Mouse (Mus musculus) gastrocnemius, adult 2 months (tissue): ENCODE results near the gene Cyp19a1. TPM values are rescaled to one million over a fixed set of nuclear protein-coding genes. Genes with fewer than 3 reads are reported as not detected.

Experiments
- DNase-seq: peaks from one replicate; pipeline ENCODE4 v3.0.0; 2022
- H3K27ac ChIP-seq: fragments of 200-600 bp; 2 replicates; pipeline ENCODE4 v1.8.1; 2022; ENCODE audit warnings: mild to moderate bottlenecking
- H3K4me3 ChIP-seq: fragments of 200-600 bp; 2 replicates; pipeline ENCODE4 v1.8.1; 2022; ENCODE audit warnings: mild to moderate bottlenecking, moderate library complexity
- CTCF ChIP-seq: fragments of 200-600 bp; IDR thresholded peaks from 2 replicates; pipeline ENCODE4 v1.8.1; 2022; ENCODE audit warnings: antibody characterized with exemption, mild to moderate bottlenecking, moderate library complexity
- intact Hi-C: fragments of 180-260 bp; cut with DNase I; formaldehyde crosslinking; loops from one replicate; pipeline ENCODE4 v1.15.1; 2025
- long read RNA-seq, 2 experiments: library from polyadenylated mRNA; stranded (forward); transcript quantifications; one replicate each; pipeline ENCODE4 v2.0.0; 2021
- total RNA-seq, 2 experiments: library from RNA; stranded (reverse); gene quantifications; 2 replicates each; pipeline ENCODE4 v1.2.3; 2021

The Cyp19a1 gene
- not detected for total RNA-seq
- long read RNA-seq, experiment 1, result 0 reads
- long read RNA-seq, experiment 2, result 0 reads

- no peak within 1 kb of the TSS for H3K27ac ChIP-seq
- no peak for TF ChIP-seq CTCF
- intact Hi-C loops, result no loop called here
Measured at GRCm38 (mm10) chr9:54268010-54268409, at the start of gene Cyp19a1. Cyp19a1 (minus strand) TSS chr9:54268110.

GRCm38 (mm10) chr9:54316363-54316762, 48.5 kb upstream of the Cyp19a1 start:
- intact Hi-C loops, result no loop called here
- Histone ChIP-seq H3K27ac (no peak overlapping the region), H3K4me3 (no peak overlapping the region)
- TF ChIP-seq CTCF, result no peak
- DNase-seq, result no peak

More at GRCm38 (mm10) chr9:54268010-54268409, at the start of gene Cyp19a1:
- H3K4me3 ChIP-seq, result no peak within 1 kb of the TSS
- DNase-seq, result no peak

- no peak overlapping the region for H3K27ac ChIP-seq
- no peak for DNase-seq
- H3K4me3 ChIP-seq, result no peak overlapping the region
- no peak for TF ChIP-seq CTCF
- intact Hi-C loops, result no loop called here
Measured at GRCm38 (mm10) chr9:54308751-54309358, 40.9 kb upstream of the Cyp19a1 start.

GRCm38 (mm10) chr9:54308209-54308608, 40.3 kb upstream of the Cyp19a1 start:
- no peak for TF ChIP-seq CTCF
- Histone ChIP-seq H3K27ac (no peak overlapping the region), H3K4me3 (no peak overlapping the region)
- intact Hi-C loops, result no loop called here
- no peak for DNase-seq

- no peak overlapping the region for H3K27ac ChIP-seq
- DNase-seq, result peak; percentile 53
- no peak overlapping the region for H3K4me3 ChIP-seq
- intact Hi-C loops, result no loop called here
- TF ChIP-seq CTCF, result no peak
Measured at GRCm38 (mm10) chr9:54301255-54301654, 33.3 kb upstream of the Cyp19a1 start.

- intact Hi-C loops, result no loop called here
- no peak for DNase-seq
- no peak for TF ChIP-seq CTCF
Measured at GRCm38 (mm10) chr9:54299792-54300191, 31.9 kb upstream of the Cyp19a1 start.

GRCm38 (mm10) chr9:54299389-54299788, 31.5 kb upstream of the Cyp19a1 start:
- Histone ChIP-seq H3K4me3 (no peak overlapping the region), H3K27ac (no peak overlapping the region)
- intact Hi-C loops, result no loop called here
- TF ChIP-seq CTCF, result no peak
- no peak for DNase-seq

More at GRCm38 (mm10) chr9:54299792-54300191, 31.9 kb upstream of the Cyp19a1 start:
- H3K27ac ChIP-seq, result no peak overlapping the region
- no peak overlapping the region for H3K4me3 ChIP-seq

GRCm38 (mm10) chr9:54287804-54288203, 19.9 kb upstream of the Cyp19a1 start:
- no peak for TF ChIP-seq CTCF
- no peak overlapping the region for H3K4me3 ChIP-seq
- DNase-seq, result no peak
- no peak overlapping the region for H3K27ac ChIP-seq
- intact Hi-C loops, result no loop called here

GRCm38 (mm10) chr9:54286331-54286987, 18.5 kb upstream of the Cyp19a1 start, which contains the start of gene Gldn:
Gldn (plus strand) TSS chr9:54286486.
- Histone ChIP-seq H3K27ac (peak within 1 kb of the TSS; percentile 12; the same call in 1 of the 2 replicates), H3K4me3 (peak within 1 kb of the TSS; percentile 55)
- DNase-seq, result no peak
- no peak for TF ChIP-seq CTCF
- intact Hi-C loops, result no loop called here

- no peak overlapping the region for H3K4me3 ChIP-seq
- H3K27ac ChIP-seq, result no peak overlapping the region
- intact Hi-C loops, result no loop called here
- DNase-seq, result no peak
- TF ChIP-seq CTCF, result no peak
Measured at GRCm38 (mm10) chr9:54279046-54279589, 11.2 kb upstream of the Cyp19a1 start.

GRCm38 (mm10) chr9:54275283-54275682, 7.4 kb upstream of the Cyp19a1 start:
- intact Hi-C loops, result no loop called here
- no peak overlapping the region for H3K27ac ChIP-seq
- no peak overlapping the region for H3K4me3 ChIP-seq
- no peak for DNase-seq
- no peak for TF ChIP-seq CTCF

GRCm38 (mm10) chr9:54270889-54271288, 3.0 kb upstream of the Cyp19a1 start:
- no peak for TF ChIP-seq CTCF
- Histone ChIP-seq H3K27ac (no peak overlapping the region), H3K4me3 (no peak overlapping the region)
- intact Hi-C loops, result no loop called here
- DNase-seq, result no peak

- TF ChIP-seq CTCF, result no peak
- no peak for DNase-seq
- Histone ChIP-seq H3K4me3 (no peak overlapping the region), H3K27ac (no peak overlapping the region)
- intact Hi-C loops, result no loop called here
Measured at GRCm38 (mm10) chr9:54269987-54270386, 2.1 kb upstream of the Cyp19a1 start.

- intact Hi-C loops, result no loop called here
- no peak for TF ChIP-seq CTCF
- H3K4me3 ChIP-seq, result no peak overlapping the region
- DNase-seq, result no peak
- no peak overlapping the region for H3K27ac ChIP-seq
Measured at GRCm38 (mm10) chr9:54264754-54265153, 3.2 kb downstream of the Cyp19a1 start.
